Mouse (Mus musculus) midbrain, embryonic 14.5 days (tissue): ENCODE results near the gene Man2c1. TPM values are rescaled to one million over a fixed set of nuclear protein-coding genes. Genes with fewer than 3 reads are reported as not detected.

Experiments
- ATAC-seq: fragments of 200-750 bp; cut with Nextera tagmentation; 2 replicates; pipeline ENCODE4 v1.8.0; 2017; ENCODE audit warnings: moderate number of reproducible peaks, moderate library complexity; ENCODE audit not compliant: low FRiP score, low TSS enrichment
- DNase-seq: peaks from one replicate; pipeline ENCODE4 v3.0.0-alpha.2; 2015
- H3K27ac ChIP-seq: fragments of 300-500 bp; sonication (generic); replicated peaks from 2 replicates; pipeline ENCODE4 v1.5.1; 2014; ENCODE audit warnings: mild to moderate bottlenecking, low read depth, low read length, moderate library complexity
- H3K27me3 ChIP-seq: fragments of 300-500 bp; sonication (generic); 2 replicates; pipeline ENCODE4 v1.6.1; 2014; ENCODE audit warnings: low read length, control low read depth, mixed read lengths; ENCODE audit not compliant: control insufficient read depth, insufficient read depth
- H3K36me3 ChIP-seq: fragments of 300-500 bp; sonication (generic); 2 replicates; pipeline ENCODE4 v1.6.1; 2014; ENCODE audit warnings: low read length, control low read depth; ENCODE audit not compliant: control insufficient read depth, insufficient read depth
- H3K4me1 ChIP-seq: fragments of 300-500 bp; sonication (generic); 2 replicates; pipeline ENCODE4 v1.6.1; 2014; ENCODE audit warnings: mild to moderate bottlenecking, antibody characterized with exemption, low read length, control low read depth; ENCODE audit not compliant: control insufficient read depth, insufficient read depth
- H3K4me2 ChIP-seq: fragments of 300-500 bp; sonication (generic); 2 replicates; pipeline ENCODE4 v1.6.1; 2014; ENCODE audit warnings: mild to moderate bottlenecking, low read length, moderate library complexity
- H3K4me3 ChIP-seq: fragments of 300-500 bp; sonication (generic); replicated peaks from 2 replicates; pipeline ENCODE4 v1.5.1; 2014; ENCODE audit warnings: low read depth, low read length
- H3K9ac ChIP-seq: fragments of 300-500 bp; sonication (generic); replicated peaks from 2 replicates; pipeline ENCODE4 v1.6.1; 2014; ENCODE audit warnings: mild to moderate bottlenecking, low read length, moderate library complexity
- H3K9me3 ChIP-seq: fragments of 300-500 bp; sonication (generic); 2 replicates; pipeline ENCODE4 v1.6.1; 2016; ENCODE audit warnings: low read length, control low read depth, mixed read lengths; ENCODE audit not compliant: control insufficient read depth
- WGBS: fragments of 180-500 bp; shearing (Covaris S2); extraction: QIAGEN DNeasy Blood & Tissue Kit; methylation state at CpG from one replicate; pipeline ENCODE4 v1.1.7; 2014; 5-methylcytosine and 5-hydroxymethylcytosine counted together
- polyA plus RNA-seq: library from polyadenylated mRNA; unstranded; fragments of >200 nt; fragmentation: Nextera tagmentation; extraction: Ambion mirVana; gene quantifications from 2 replicates; pipeline ENCODE4 v1.2.1, GENCODE M21; 2014

Man2c1 gene
- polyA plus RNA-seq, 1 experiment from 2014 or later, result 43.0 TPM

- Histone ChIP-seq H3K9ac (no peak overlapping the region), H3K27me3 (no peaks in the 10 kb centered on the region), H3K36me3 (no peaks in the 10 kb centered on the region), H3K4me3 (no peak overlapping the region), H3K4me2 (no peak overlapping the region), H3K9me3 (no peaks in the 10 kb centered on the region), H3K4me1 (no peaks in the 10 kb centered on the region), H3K27ac (no peak overlapping the region)
- no peak for DNase-seq
- no peak for ATAC-seq
- WGBS, result 89% methylated on average over 2 of the region's 2 CpGs
Observed at GRCm38 (mm10) chr9:57166173-57166572, 35.7 kb downstream of the Man2c1 start.

GRCm38 (mm10) chr9:57168411-57168810 is 37.9 kb downstream of the Man2c1 start:
- Histone ChIP-seq H3K4me2 (no peak overlapping the region), H3K4me3 (no peak overlapping the region), H3K36me3 (no peaks in the 10 kb centered on the region), H3K27me3 (no peaks in the 10 kb centered on the region), H3K4me1 (no peaks in the 10 kb centered on the region), H3K9ac (no peak overlapping the region), H3K27ac (no peak overlapping the region), H3K9me3 (no peaks in the 10 kb centered on the region)
- no peak for ATAC-seq
- DNase-seq, result no peak
- 80% methylated on average over 5 of the region's 5 CpGs for whole genome bisulfite sequencing

Other genes starting within 250 kb of the Man2c1 start
- 1.6 and 2.5 TPM in 2 replicates for gene Snx33, start 202.3 kb upstream of the Man2c1 start, polyA plus RNA-seq
- gene Imp3, start 193.2 kb upstream of the Man2c1 start, polyA plus RNA-seq, result 69.6 and 84.5 TPM in 2 replicates
- gene Snupn, start 179.8 kb upstream of the Man2c1 start, polyA plus RNA-seq, result 22.8 and 24.1 TPM in 2 replicates
- 28.2 and 35.3 TPM in 2 replicates for gene Ptpn9, start 135.8 kb upstream of the Man2c1 start, polyA plus RNA-seq
- gene Sin3a, start 58.6 kb upstream of the Man2c1 start, polyA plus RNA-seq, result 23.4 and 40.8 TPM in 2 replicates
- 7.2 and 8.3 TPM in 2 replicates for gene Neil1, start 17.6 kb downstream of the Man2c1 start, polyA plus RNA-seq
- 159 and 190 TPM in 2 replicates for gene Commd4, start 27.6 kb downstream of the Man2c1 start, polyA plus RNA-seq
- not detected in 2 replicates for gene Trcg1, start 105.9 kb downstream of the Man2c1 start, polyA plus RNA-seq
- 3.3 and 4.4 TPM in 2 replicates for gene 1700017B05Rik, start 131.9 kb downstream of the Man2c1 start, polyA plus RNA-seq